In the genomic region with DNA sequence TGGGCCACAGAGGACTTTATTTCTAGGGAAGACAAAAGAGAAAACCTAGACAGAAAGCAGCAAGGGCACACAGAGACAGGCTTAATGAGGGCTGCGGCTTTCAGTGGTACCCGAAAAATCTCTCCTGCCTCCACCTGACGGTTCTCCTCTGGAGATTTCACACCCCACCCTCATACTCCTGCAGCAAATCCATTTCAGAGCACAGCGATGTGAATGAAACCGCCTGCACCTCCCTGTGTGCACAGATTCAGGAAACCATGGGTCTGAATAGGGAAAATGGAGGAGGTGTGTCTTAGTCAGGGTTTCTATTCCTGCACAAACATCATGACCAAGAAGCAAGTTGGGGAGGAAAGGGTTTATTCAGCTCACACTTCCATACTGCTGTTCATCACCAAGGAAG, we compare ENCODE assay signal across 9 mouse cellular contexts.
"Had no signal": no experiment of that assay in that cellular context is flagged by ENCODE, and none has a peak within 500 bp of the region (broad histone marks: within the 10 kb centered on the region; RNA-seq: fewer than 3 reads in every experiment).

No protein-coding gene starts in this region.

- DNase-seq: kidney, adult 8-10 months; kidney, postnatal 25 days; lung, adult 2 months; lung, postnatal 36 days; thymus, postnatal 36 days had no signal

- ATAC-seq: inflammation-experienced regulatory T-cells, adult 6 months; intestine, postnatal 0 days; lung, postnatal 0 days; midbrain, embryonic 13.5 days had no signal
